Mouse (Mus musculus): Measurements from ENCODE around the gene Ski.

The Ski gene

GRCm38 (mm10) chr4:155150276-155151113 is 71.9 kb downstream of the Ski start:
- peak; percentile 41 to 50 for DNase-seq (ENCODE audit: low spot score in 2 of 2)

- no peak for DNase-seq (ENCODE audit: low spot score in 2 of 2)
Measured at GRCm38 (mm10) chr4:155149941-155150275, 72.5 kb downstream of the Ski start.

- DNase-seq (ENCODE audit: low spot score in 2 of 2): no peak
Measured at GRCm38 (mm10) chr4:155148910-155149698, 73.3 kb downstream of the Ski start.

- DNase-seq (ENCODE audit: low spot score in 2 of 2): no peak
Measured at GRCm38 (mm10) chr4:155148453-155148852, 73.9 kb downstream of the Ski start.

GRCm38 (mm10) chr4:155146107-155146823 is 76.1 kb downstream of the Ski start:
- no peak for DNase-seq (ENCODE audit: low spot score in 2 of 2)

GRCm38 (mm10) chr4:155144548-155145180 is 77.7 kb downstream of the Ski start:
- DNase-seq (ENCODE audit: low spot score in 2 of 2): no peak

GRCm38 (mm10) chr4:155143871-155144502 is 78.4 kb downstream of the Ski start:
- DNase-seq (ENCODE audit: low spot score in 2 of 2): peak; percentile 54 to 57

- DNase-seq (ENCODE audit: low spot score in 2 of 2): no peak
Measured at GRCm38 (mm10) chr4:155143411-155143810, 79.0 kb downstream of the Ski start.

- DNase-seq (ENCODE audit: low spot score in 2 of 2): no peak
Measured at GRCm38 (mm10) chr4:155142836-155143235, 79.6 kb downstream of the Ski start.

GRCm38 (mm10) chr4:155140795-155141265 is 81.6 kb downstream of the Ski start:
- no peak for DNase-seq (ENCODE audit: low spot score in 2 of 2)

- DNase-seq (ENCODE audit: low spot score in 2 of 2): no peak
Measured at GRCm38 (mm10) chr4:155140150-155140549, 82.2 kb downstream of the Ski start.

- no peak for DNase-seq (ENCODE audit: low spot score in 2 of 2)
Measured at GRCm38 (mm10) chr4:155139281-155140045, 82.9 kb downstream of the Ski start.

- no peak for DNase-seq (ENCODE audit: low spot score in 2 of 2)
Measured at GRCm38 (mm10) chr4:155138451-155138850, 83.9 kb downstream of the Ski start.

GRCm38 (mm10) chr4:155137891-155138290 is 84.5 kb downstream of the Ski start:
- DNase-seq (ENCODE audit: low spot score in 2 of 2): no peak

- DNase-seq (ENCODE audit: low spot score in 2 of 2): no peak
Measured at GRCm38 (mm10) chr4:155135909-155136585, 86.3 kb downstream of the Ski start.

- DNase-seq (ENCODE audit: low spot score in 2 of 2): no peak
Measured at GRCm38 (mm10) chr4:155134686-155135172, 87.7 kb downstream of the Ski start.

GRCm38 (mm10) chr4:155133658-155134417 is 88.6 kb downstream of the Ski start:
- DNase-seq (ENCODE audit: low spot score in 2 of 2): no peak

- no peak for DNase-seq (ENCODE audit: low spot score in 2 of 2)
Measured at GRCm38 (mm10) chr4:155133188-155133587, 89.2 kb downstream of the Ski start.

- no peak for DNase-seq (ENCODE audit: low spot score in 2 of 2)
Measured at GRCm38 (mm10) chr4:155130616-155131015, 91.8 kb downstream of the Ski start.
